Mouse (Mus musculus) left cerebral cortex, adult 18-20 months (tissue): ENCODE measurements at regions not wholly inside any gene's neighbourhood (a gene's known extent, or its start where the extent isn't known, plus 50 kb on each side); places are given as distances from the start of the nearest gene placed in this dataset.

Experiments
- DNase-seq, 2 experiments: peaks; one replicate each; pipeline ENCODE4 v3.0.0; 2021 to 2022; ENCODE audit warnings: low spot score in 2 of 2, mixed read lengths in 1 of 2

DNA sequence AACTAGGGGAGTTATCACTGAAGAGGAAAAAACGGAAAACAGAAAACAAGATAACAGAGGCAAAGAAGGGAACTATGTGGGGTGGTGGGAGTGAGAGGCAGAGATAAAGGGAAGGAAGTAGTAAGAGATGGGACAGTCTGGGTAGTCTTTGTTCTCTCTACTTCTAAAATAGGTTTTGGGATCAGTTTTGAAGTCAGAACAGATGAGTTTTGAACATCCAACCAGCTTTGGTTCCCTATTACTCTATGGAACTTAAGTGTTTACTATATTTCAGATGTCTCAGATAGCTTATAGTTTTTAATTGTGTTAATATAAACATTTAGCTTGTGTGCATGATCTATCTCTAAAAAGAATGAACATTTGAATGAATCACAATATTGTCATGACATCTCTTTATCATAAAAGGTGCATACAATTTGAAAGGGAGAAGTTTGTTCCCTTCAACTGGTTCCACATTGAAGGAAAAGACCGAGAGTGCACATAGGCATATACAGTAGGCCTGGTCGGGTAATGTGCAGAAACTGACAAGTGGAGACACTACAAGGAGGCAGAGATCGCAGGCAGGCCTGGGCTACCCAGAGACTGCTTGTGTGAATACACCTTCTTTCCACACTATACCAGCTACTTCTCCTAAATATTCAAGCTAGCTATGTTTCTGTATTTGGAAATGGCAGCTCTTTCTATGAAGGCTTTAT, 335.8 kb downstream of the Pdha2 start:
- DNase-seq = no peak

DNA sequence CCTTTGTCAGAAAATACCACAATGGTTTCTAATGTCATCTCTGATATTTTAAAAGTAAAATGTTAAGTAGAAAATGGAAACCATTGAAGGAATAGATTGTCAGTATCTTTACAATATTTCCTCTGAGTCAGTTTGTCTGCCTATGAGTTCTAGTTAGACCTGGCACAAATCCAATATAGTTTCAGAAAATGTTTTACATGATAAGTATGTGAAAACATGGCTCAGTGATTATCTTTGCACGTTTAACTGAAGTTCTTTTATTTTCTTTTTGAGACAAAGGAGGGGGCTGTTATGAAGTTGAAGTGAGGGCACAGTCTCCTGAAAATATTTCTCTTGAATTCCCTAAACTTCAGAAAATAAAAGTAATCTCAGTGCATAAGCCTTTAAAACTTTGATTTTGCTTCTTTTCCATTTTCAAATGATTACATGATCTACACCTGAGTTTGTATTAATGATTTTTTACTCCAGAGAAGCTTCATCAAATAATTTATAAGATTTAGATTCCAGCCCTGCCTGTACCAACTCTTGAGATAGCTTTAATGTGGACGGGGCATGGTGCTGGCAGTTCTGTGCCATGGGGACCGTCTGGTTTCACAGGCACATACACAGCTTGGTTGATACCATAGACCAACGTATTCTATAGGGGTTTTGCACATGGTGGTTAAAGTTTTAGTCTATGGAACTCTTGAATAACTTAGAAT, 336.5 kb downstream of the Pdha2 start:
- DNase-seq = no peak

DNA sequence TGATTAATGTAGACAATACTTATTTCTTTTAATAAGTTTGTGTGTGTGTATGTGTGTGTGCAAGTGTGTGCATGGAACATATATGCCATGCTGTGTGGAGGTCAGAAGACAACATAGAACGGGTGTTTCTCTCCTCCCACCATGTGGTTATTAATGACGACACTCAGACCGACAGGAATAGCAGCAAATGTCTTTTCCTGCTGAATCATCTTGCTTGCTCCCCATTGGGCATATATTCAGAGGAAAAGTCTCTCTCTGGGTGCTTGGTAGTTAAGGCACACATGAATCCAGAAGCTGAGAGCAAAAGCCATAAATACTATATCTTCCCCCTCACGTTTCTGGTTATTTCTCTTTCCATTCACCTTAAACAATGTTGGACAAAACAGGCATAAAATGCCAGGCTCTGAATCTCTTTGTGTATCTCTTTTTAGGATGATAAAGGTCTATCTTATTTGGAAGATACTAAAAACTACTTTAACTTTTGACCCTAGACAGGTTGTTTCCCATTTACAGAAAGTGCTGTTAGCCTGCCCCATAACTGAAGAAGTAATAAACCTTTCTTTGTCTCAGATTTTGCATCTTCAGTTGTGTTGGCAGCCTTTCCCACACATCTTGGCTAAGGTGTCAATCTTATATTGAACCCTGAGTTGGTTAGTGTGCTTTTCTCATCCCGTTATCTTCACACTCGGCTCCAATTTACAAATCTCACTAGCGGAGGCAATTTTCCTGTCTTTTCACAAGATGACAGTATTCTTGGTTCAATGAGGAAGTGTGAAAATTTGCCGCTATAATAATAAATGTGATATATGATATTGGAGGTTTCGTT, 337.9 kb downstream of the Pdha2 start:
- no peak for DNase-seq

DNA sequence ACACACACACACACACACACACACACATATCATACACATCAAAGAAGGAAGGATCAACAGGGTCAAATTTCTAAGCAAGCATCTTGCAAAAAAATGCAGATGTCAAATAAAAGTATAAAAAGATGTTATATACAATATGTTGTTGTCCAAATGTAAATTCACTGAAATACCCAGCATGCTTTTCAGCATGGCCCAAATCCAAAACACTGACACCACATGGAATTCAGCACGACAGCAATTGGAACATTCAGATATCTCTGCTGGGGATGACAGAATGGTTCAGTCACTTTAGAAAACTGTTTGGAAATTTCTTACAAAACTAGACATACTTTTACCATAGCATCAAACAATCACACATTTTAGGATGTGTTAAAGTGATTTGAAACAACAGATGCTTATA, 339.6 kb downstream of the Pdha2 start:
- no peak for DNase-seq

DNA sequence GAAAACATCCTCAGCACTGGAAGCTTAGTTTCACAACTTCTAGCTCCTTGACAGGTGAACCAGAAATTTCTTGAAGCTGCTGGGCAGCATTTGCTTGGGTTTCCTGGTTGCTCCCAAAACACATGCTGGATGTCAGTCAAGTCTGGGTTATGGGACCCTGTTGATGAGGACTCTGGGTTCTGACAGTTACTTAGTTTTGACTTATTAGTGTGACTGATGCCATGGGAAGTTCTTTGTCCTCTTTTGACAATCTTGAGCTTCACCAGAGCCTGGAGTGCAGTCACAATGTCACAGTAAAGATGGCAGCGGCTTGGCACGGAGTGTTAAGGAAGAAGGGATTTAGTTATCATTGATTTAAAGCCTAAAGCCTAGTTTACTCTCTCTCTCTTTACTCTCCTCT, 340.9 kb downstream of the Pdha2 start:
- DNase-seq = no peak

DNA sequence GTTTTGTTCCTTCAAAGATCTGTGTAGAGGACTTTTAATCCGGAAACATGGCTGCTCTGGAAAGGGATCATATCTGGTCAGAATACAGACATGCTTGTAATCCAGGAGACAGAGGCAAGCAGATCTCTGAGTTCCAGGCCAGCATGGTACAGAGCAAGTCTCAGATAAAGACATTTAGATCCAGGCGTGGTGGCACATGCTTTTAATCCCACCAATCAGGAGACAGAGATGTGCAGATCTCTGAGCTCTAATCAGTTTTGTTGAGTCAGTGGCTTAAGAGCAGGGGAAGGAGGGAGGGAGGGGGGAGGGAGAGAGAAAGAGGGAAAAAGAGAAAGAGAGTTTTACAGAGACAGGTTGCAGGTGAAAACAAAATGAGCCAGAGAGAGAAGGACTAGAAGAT, 372.0 kb downstream of the Pdha2 start:
- DNase-seq = no peak

DNA sequence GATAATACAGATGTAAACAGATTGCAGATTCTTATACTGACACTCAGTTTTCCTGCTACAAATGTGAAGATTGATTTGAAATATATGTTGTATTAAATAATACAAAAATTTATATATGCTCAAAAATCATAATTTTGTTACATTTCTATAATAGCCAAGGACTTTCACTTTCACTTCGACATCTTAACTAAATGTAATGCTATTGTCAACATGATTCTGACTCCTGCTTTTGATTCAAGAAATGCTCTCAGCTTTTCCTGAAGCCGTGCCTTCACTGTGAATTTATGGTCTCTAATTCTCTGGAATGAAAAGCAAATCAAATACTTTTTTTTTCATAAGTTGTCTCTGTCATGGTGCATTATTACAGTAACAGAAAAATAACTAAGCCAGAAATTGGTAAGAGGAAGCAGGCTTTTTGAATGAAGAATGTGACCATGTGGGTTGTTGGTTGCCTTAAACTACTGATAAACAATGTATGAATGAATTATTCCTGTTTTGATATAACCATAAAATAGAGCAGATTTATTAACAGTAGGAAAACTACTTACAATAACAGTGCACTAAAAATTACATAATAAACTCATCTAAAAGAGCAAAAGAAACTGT, 374.1 kb downstream of the Pdha2 start:
- DNase-seq = no peak

DNA sequence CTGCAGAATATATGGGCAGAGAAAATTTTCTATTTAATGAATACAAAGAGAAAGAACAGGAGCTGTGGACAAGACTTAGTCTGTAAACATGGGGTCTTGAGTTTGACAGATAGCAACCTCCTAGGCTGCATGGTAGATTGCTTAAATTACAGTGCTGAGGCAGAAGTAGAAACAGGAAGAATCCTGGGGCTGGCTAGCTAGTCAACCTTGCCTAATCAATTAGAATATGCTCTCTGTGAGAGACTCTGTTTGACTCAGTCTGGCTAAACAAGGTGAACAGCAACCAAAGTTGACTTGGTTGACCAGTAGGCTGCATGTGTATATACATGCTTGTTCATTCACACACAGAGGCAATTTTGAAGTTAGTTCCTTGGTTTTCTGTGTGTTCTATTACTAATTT, 390.9 kb downstream of the Pdha2 start:
- no peak for DNase-seq

DNA sequence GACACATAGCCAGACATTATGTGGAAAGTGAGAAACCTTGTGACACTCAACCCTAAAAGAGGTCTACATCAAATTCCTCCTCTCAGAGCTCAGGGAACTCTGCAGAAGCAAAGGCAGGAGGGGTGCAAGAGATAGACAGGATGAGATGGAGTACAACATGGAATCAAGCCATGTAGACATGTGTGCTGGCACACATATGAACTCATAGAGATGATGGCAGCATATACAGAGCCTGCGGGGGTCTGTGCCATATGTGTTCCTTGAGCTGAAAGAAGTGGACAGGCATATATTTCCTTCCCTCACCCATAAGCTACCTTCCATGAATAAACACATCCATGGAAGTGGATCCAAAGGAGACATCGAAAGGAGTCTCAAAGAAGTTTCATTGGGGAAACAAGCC, 406.6 kb downstream of the Pdha2 start:
- no peak for DNase-seq

DNA sequence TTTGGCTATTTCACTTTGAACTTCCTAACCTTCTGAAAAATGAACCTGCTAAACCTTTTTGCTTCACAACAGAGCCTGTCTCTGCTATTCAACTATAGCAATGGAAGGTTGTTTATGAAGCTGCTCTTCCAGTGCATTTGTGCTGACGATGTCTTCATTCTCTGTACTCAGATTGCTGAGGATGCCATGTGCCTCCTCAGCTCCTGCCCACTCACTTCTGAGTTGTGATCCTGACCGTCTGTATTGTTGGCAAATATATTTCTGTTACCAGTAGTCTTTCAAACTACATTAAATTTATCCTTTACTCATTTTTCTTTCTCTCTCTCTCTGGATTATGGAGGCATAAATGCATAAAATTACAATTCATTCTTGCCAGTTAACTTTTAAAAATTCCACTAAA, 419.2 kb downstream of the Pdha2 start:
- peak; percentile 2 to 18 for DNase-seq

DNA sequence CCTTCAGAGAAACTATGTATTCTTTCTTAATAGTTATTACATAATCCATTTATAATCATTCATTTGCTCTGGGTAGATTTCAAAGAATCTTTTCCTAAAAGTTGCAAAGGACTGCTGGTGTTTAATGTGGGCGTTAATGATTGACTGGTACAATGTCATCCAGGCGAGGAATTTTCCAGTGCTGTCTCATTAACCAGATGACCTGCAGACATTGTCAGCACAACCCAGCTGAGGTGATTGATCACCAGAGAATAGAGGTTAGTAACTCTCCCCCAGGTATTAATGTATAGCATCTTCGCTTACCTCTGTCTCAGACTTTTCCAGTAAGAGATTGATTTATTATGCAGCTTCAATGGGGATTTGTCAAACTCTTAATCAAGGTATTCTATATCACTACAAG, 426.5 kb downstream of the Pdha2 start:
- DNase-seq = no peak

DNA sequence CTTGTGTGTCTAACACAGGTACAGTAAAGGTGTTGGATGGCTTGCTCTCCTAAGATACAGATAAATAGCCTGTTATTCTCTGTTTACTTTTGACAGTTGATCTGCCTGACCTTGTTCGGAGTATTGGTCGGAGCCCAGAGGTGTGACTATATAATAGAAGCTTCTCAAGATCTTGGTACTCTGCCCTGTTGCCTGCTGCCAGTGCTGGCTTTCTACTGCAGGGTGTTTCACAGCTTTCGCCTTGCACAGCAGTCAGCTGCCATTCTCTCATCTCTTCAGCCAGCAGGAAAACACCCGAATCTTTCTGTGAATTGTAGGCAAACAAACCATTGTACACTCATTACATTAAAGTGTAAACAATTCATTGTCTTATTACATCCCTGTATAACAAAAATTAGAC, 452.1 kb downstream of the Pdha2 start:
- DNase-seq = no peak

DNA sequence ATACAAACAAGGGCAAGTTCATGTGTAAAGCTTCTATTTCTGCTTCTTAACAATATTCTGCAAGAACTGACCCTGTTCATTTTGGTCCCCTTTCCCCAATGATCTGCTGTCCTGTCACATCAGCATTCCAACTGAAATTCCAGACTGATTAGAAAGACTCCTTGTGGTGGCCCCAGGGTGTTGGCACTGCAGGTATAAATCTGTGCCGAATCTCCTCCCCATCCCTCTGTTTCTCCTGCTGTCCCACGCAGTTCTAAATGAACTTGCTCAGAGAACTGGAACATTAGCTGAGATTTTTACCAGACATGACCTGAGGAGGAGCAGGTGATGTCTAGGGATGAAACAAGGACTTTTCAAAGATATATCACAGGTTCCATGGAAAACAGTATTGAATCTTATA, 467.7 kb downstream of the Pdha2 start:
- no peak for DNase-seq

DNA sequence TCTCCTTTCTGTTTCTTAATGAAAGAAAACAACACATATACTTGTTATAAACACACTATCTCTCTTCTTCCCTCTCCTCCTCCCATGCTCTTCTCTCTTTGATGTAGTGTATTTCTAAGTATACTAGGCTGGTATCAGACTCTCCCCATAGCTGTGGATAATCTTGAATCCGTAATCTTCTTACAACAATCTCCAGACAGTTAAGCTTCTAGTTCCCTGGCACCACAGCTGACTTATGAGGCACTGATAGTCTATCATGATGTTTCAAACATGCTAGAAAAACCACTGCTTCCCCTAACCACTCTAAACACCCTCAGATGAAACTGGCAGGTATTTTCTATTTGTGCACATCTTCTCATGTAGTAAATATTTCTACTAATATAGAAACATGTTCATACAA, 471.7 kb downstream of the Pdha2 start:
- DNase-seq = no peak

DNA sequence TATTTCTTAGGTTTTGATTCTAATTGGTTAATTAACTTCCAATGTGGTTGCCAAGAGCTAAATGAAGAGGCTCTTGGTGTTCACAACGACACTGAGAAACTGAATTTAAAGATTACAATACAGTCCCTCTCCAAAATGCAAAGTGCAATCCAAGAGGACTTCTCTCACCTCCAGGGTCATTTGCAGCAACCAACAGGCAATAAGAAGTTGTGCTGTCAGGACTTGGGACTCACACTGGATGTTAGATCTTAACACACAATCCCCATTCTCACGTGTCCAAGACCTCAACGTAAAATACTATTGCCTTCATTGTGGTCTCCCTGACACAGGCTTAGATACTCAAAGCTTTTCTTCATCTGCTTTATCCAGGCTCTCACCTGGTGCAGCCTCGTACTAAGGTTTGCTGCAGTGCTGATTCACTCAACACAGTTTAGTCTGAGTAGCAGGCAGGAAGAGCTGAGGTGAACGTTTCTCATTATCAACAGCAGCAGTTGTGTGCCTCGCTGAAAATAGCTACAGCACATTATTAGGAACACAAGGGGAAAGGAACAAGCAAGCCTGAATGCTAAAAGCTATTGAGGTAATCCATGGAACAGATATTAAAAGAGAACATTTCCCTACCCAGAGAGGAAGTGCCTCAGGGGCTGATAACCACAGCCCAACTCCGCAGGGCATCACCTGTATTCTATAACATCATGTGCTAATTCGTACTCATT, 473.3 kb downstream of the Pdha2 start:
- DNase-seq = no peak

DNA sequence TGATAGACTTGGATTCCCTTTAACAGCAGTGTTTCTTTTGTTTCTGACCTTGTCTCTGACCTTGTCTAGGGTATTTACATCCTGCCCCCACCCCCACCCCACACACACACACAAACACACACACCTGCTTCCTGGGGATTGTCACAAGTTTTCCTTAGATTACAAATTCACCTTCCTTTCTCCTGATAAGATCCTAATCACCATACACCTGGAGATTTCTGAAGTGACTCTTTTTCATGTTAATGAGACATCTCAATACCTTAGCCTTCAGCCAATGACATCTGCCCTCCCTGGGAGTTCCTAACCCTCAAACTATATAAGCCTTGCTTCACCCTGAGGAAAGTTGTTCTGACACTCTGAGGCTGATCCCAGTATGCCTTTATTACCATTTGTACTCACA, 495.3 kb downstream of the Pdha2 start:
- no peak for DNase-seq

DNA sequence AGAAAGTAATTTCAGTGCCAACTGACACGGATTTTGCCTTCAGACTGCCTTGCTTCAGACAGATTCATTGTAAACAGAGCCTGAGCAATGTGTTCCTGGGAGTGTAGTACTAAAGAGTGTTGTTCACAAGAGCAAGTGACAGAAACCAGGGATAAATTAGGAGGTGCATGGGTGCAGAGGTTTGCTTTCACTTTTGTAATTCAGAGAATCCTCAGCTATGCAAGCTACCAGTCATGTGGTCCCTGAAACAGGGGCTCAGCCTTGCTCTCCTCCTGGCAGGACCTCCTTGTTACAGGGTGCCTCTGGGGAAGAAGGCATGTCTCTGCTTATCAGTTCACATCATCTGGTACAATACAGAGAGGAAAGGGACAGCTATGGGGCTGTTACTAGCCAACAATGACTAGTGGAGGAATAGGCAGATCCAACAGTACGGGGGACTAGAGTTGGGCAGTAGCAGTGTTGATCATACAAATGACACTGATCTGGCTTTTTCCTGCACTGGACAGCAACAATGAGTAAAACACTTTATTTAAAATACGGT, 504.5 kb downstream of the Pdha2 start:
- no peak for DNase-seq

DNA sequence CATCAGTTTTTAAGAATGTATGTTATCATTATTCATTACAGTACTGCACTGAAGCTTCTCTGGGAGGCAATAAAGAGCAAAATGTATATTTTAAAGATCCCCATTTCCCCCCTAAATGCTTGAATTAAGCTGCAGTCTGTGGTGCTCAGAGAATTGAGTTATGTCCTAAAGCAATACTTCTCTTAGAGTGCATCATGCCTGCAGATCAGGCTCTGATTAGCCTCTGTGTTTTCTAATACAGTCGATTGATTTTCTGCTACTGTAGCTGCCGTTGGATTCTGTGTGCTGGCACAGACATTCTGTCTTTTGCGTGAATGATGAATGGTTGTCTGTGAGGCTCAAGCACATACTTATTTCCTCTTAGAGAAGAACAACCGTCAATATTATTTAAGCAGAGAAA, 505.4 kb downstream of the Pdha2 start:
- DNase-seq = no peak

DNA sequence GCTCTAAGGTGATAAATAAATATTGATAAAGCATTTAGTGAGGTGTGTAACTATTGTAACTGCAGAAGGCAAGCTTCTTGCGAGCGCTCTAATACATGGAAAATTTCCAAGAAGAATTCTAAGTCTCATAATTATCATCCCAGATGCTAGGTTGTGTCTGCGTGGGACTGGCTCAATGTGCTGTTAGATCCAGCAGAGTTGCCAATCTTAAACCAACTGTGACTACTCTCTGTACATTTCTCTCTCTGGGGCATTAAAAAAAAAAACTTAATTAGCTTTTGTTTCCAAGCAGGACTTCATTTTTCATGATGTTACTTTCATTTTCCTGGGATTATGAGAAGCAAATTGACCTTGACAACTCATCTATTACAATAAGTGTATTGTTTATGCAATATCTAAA, 506.6 kb downstream of the Pdha2 start:
- no peak for DNase-seq

DNA sequence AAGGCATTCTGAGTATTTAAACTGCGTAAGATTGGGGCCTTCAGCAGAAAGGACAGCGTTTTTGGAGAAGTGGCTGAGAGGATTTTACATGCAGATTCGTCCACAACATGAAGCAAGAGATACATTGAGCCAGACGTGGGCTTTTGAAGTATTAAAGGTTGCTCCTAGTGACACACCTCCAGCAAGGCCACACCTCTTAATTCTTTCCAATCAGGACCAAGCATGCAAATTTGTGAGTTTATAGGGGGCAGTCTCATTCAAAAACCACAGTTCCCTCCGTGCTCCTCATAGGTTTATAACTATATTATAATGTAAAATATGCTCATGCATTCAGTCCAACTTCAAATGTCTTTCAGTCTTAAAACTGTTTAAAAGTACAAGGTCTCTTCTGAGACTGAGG, 509.2 kb downstream of the Pdha2 start:
- no peak for DNase-seq

DNA sequence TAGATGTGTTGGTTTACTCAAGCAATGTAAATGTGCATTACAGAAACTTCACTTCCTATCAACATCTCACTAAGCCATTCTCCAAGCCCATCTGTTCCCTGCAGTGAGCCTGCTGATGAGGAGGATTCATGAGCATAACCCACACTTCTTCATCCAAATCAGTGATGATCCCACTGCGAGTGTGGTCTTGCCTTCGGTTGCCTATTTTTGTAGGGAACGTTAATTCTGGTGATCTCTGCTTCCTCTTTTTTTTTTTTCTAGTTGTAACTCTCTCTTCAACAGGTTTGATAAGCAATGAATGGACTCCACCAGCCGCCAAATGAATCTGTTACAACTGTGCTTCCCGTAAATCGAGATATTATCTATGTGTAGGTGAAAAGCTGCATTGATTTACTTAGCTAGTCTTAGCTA, 509.9 kb downstream of the Pdha2 start:
- DNase-seq = no peak
